Mouse (Mus musculus): Measurements from ENCODE around the gene Ahnak2. TPM values are rescaled to one million over a fixed set of nuclear protein-coding genes. Genes with fewer than 3 reads are reported as not detected.

The Ahnak2 gene
- total RNA-seq, 2 experiments from 2014 or later, result 9.4 to 13.5 TPM

DNA sequence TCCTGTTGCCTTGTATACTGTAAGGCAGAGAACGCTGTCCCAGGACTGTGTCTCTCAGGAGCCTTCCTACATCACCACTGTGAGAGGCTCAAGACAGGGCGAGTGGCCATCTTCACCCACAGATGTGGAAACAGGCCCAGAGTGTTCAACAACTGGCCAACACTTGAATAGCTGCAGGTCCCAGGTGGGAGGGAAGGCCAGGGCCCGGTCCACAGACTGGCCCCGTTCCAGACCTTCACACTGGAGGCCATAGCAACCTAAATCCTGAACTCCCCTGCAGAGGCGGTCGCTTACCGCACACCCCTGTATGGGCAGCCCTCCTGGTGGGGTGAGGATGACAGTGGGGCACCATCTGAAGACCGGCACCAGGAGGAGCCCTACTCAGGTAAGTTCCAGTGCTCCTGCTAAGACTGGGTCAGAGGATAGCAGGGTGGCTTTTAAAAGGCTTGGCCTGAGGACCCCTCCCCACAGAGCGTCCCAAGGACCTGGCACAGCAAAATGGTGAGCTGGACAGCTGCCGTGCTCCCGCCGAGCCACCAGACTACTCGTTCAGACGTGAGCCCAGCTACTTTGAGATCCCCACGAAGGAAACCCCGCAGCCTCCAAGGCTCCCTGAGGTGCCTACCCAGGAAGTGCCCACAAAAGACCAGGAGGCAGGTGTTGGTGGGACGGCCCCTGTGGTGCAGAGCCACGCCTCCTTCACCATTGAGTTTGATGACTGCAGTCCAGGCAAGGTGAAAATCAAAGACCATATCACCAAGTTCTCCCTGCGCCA, 67.4 kb downstream of the Ahnak2 start:
- DNase-seq, result no peak

- no peak for DNase-seq
Observed at GRCm38 (mm10) chr12:112734108-112734820, 68.2 kb downstream of the Ahnak2 start.

DNA sequence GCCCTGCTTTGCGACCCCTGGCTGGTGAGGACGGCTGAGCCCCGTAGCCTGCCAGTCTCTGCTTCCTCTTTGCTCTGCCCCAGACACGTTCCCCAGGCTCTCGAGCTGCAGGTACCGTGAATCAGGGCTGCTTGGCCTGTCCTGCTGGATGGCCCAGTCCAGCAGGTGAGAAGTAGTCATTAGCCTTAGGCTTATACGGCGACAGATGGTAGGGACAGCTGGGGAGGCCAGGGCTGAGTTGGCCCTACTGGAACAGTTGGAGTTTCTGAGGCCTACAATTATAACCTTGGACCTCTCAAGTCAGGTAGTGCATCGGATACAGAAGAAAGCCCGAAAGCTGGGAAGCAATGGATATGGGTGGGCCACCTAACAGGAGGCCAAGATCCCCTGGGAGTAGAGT, 69.9 kb downstream of the Ahnak2 start:
- no peak for DNase-seq

DNA sequence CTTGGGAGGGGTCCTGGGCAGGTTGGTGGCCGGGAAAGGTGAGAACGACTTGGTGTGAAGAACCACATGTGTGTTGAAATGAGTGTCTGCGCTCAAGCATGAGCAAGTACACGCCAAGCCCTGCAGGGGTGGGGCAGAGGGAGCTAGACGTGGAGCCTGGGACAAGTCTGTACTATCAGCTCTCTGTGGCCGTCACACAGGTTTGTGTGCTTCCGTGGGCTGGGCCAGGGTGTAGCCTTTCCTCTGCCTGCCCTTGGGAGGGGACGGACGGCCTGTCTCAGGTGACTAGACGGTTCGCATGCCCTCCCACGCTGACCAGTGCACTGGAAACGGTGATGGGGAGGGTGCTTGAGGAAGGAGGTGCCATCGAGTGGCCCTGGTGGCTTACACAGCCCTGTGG, 71.6 kb downstream of the Ahnak2 start:
- DNase-seq, result no peak

DNA sequence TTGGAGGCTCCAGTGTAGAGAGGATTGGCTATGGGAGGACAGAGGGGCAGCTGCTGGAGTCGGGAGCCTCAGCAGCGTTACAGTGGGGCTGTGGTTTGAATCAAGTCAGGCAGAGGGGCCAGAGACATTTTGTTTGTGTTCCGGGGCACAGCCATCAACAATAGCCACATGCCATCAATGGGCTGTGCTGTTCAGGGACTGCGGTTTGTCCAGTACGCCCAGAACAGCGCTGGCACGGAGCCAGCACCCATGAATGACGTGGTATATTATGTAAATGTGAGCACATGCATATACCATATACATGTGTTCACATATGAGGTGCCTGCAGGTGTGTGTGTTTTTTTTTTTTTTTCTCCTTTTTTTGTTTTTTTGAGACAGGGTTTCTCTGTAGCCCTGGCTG, 74.7 kb downstream of the Ahnak2 start:
- DNase-seq, result no peak

DNA sequence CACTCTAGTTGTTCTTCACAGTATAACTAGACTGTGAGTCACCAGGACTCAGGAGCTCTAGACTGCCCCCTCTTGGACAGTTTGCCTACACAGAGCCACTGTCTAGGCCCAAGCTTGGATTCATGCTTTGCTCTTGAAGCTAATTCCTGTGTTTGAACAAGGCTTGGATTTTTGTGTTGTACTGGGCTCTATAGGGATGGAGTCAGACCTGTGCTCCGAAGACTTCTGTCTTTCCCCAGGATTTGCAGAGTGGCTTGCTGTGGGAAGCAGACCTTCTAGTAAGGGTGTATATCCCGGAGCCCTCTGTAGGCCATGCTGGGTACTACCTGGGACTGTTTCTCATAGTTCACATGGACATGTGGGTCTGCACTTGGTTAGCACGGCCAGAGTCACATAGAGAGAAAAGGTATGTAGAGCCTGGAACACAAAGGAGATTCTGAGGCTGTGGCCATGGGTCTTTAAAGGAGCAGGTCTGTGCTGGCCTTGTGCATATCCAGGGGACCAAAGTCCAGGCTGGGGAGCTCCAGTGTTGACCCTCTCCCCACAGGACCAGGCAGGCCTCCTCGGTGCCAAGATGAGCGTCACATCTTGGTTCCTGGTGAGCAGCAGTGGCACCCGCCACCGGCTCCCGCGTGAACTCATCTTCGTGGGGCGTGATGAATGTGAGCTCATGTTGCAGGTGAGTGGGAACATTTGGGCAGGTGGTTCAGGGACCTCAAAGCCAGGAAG, 78.2 kb downstream of the Ahnak2 start:
- peak; percentile 82 for DNase-seq

- DNase-seq, result no peak
Observed at GRCm38 (mm10) chr12:112723445-112723844, 79.0 kb downstream of the Ahnak2 start.

- DNase-seq, result no peak
Observed at GRCm38 (mm10) chr12:112723028-112723330, 79.5 kb downstream of the Ahnak2 start.

DNA sequence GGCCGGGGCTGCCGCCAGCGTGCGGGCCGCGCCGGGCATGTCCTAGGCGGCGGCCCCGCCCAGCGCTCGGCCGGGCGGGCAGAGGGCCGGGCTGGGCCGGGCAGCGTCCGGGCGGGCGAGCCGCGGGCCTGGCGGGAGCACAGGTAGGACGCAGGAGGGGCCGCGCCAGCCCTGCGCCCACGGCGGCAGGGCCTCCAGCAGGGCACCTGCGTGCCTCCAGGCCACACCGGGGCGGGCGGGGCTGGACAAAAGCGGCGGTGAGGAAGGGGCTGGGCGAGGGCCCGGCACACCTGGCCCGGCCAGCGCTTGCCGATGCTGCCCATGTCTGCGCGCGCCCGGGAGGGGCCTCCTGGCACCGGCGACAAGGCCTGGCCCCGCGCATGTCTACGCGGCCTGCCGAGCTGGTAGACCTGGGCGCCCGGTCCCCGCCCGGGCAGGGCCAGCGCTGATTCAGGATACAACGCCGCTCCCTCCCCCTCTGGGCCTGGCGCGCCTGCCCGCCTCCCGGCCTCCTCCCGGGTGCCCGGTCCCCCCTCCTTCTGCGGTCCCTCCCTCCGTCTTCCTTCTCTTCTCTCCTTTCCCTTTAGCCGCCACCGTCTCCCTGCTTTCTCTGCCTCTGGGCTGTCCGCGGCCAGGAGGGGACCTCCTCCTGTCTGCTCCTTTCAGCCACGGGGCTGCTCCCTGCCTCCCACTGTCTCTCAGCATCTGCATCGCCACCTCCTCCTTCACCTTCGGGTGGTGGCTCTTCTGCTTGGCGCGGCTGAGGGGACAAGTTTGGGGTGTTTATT, 80.0 kb downstream of the Ahnak2 start:
- peak; percentile 79 for DNase-seq

Small RNA genes within 50 kb of the gene (microRNA-seq; reads per million reads assigned to microRNA genes)
- gene Mir6940, result not detected

Other genes with a start within 250 kb of the Ahnak2 start
- 10 to 100 TPM; 21.7 to 25.4 TPM for gene Inf2, start 213.9 kb downstream of the Ahnak2 start, total RNA-seq (2021)
- 10 to 100 TPM; 42.9 to 72.4 TPM for gene Adssl1, start 182.6 kb downstream of the Ahnak2 start, total RNA-seq (2021)
- 10 to 100 TPM; 35.9 to 46.7 TPM for gene Siva1, start 158.0 kb downstream of the Ahnak2 start, total RNA-seq (2021)
- 100 to 1,000 TPM; 210 to 252 TPM for gene Akt1, start 127.8 kb downstream of the Ahnak2 start, total RNA-seq (2021)
- gene Zbtb42, start 123.8 kb downstream of the Ahnak2 start, total RNA-seq (2021), result 1 to 10 TPM; 3.9 to 5.5 TPM
- 10 to 100 TPM; 28.8 to 29.6 TPM for gene Cep170b, start 82.2 kb downstream of the Ahnak2 start, total RNA-seq (2021)
- gene Pld4, start 42.0 kb downstream of the Ahnak2 start, total RNA-seq (2021), result 10 to 100 TPM; 10.8 to 13.4 TPM
- 1 to 10 TPM; 4.4 to 5.1 TPM for gene Clba1, start 6.3 kb upstream of the Ahnak2 start, total RNA-seq (2021)
- 10 to 100 TPM; 20.2 to 23.1 TPM for gene Cdca4, start 26.8 kb upstream of the Ahnak2 start, total RNA-seq (2021)
- gene Gpr132, start 65.6 kb upstream of the Ahnak2 start, total RNA-seq (2021), result 1 to 10 TPM; 1.1 to 1.2 TPM
- 10 to 100 TPM; 13.2 to 23.1 TPM for gene Jag2, start 127.1 kb upstream of the Ahnak2 start, total RNA-seq (2021)
- gene Nudt14, start 139.5 kb upstream of the Ahnak2 start, total RNA-seq (2021), result 10 to 100 TPM; 46.9 to 50.2 TPM
- gene Btbd6, start 173.8 kb upstream of the Ahnak2 start, total RNA-seq (2021), result 10 to 100 TPM; 16.9 to 28.1 TPM
- gene Brf1, start 198.0 kb upstream of the Ahnak2 start, total RNA-seq (2021), result 10 to 100 TPM; 40.1 to 55.3 TPM
- gene Pacs2, start 211.9 kb upstream of the Ahnak2 start, total RNA-seq (2021), result 10 to 100 TPM; 30.3 to 37.1 TPM